Mouse (Mus musculus) midbrain, embryonic 16.5 days (tissue): Measurements from ENCODE around the gene Tnfaip8l1. TPM values are rescaled to one million over a fixed set of nuclear protein-coding genes. Genes with fewer than 3 reads are reported as not detected.

Source experiments
- ATAC-seq: fragments of 200-750 bp; cut with Nextera tagmentation; 2 replicates; pipeline ENCODE4 v1.8.0; 2017; ENCODE audit warnings: moderate TSS enrichment
- H3K27ac ChIP-seq: fragments of 300-500 bp; sonication (generic); 2 replicates; pipeline ENCODE4 v1.5.1; 2014; ENCODE audit warnings: mild to moderate bottlenecking, low read length, mixed read lengths
- H3K27me3 ChIP-seq: fragments of 300-500 bp; sonication (generic); 2 replicates; pipeline ENCODE4 v1.6.1; 2014; ENCODE audit warnings: low read depth, low read length, mixed read lengths; ENCODE audit not compliant: control insufficient read depth, insufficient read depth
- H3K36me3 ChIP-seq: fragments of 300-500 bp; sonication (generic); 2 replicates; pipeline ENCODE4 v1.6.1; 2014; ENCODE audit warnings: mild to moderate bottlenecking, low read length, moderate library complexity, mixed read lengths; ENCODE audit not compliant: control insufficient read depth, insufficient read depth
- H3K4me1 ChIP-seq: fragments of 300-500 bp; sonication (generic); 2 replicates; pipeline ENCODE4 v1.6.1; 2014; ENCODE audit warnings: mild to moderate bottlenecking, low read length, mixed read lengths; ENCODE audit not compliant: control insufficient read depth, insufficient read depth
- H3K4me2 ChIP-seq: fragments of 300-500 bp; sonication (generic); 2 replicates; pipeline ENCODE4 v1.6.1; 2014; ENCODE audit warnings: mild to moderate bottlenecking, low read length, mixed read lengths
- H3K4me3 ChIP-seq: fragments of 300-500 bp; sonication (generic); 2 replicates; pipeline ENCODE4 v1.5.1; 2014; ENCODE audit warnings: low read depth, mild to moderate bottlenecking, low read length, moderate library complexity, mixed read lengths
- H3K9ac ChIP-seq: fragments of 300-500 bp; sonication (generic); 2 replicates; pipeline ENCODE4 v1.6.1; 2014; ENCODE audit warnings: low read depth, low read length, mixed read lengths
- H3K9me3 ChIP-seq: fragments of 300-500 bp; sonication (generic); replicated peaks from 2 replicates; pipeline ENCODE4 v1.6.1; 2014; ENCODE audit warnings: mild to moderate bottlenecking, low read length, mixed read lengths; ENCODE audit not compliant: control insufficient read depth, poor library complexity, severe bottlenecking
- WGBS: fragments of 180-500 bp; shearing (Covaris S2); extraction: QIAGEN DNeasy Blood & Tissue Kit; methylation state at CpG from one replicate; pipeline ENCODE4 v1.1.7; 2014; 5-methylcytosine and 5-hydroxymethylcytosine counted together
- polyA plus RNA-seq: library from polyadenylated mRNA; unstranded; fragments of >200 nt; fragmentation: Nextera tagmentation; extraction: Ambion mirVana; gene quantifications from 2 replicates; pipeline ENCODE4 v1.2.1, GENCODE M21; 2015

Tnfaip8l1 gene
- polyA plus RNA-seq, 1 experiment from 2014 or later, result 10.8 TPM

DNA sequence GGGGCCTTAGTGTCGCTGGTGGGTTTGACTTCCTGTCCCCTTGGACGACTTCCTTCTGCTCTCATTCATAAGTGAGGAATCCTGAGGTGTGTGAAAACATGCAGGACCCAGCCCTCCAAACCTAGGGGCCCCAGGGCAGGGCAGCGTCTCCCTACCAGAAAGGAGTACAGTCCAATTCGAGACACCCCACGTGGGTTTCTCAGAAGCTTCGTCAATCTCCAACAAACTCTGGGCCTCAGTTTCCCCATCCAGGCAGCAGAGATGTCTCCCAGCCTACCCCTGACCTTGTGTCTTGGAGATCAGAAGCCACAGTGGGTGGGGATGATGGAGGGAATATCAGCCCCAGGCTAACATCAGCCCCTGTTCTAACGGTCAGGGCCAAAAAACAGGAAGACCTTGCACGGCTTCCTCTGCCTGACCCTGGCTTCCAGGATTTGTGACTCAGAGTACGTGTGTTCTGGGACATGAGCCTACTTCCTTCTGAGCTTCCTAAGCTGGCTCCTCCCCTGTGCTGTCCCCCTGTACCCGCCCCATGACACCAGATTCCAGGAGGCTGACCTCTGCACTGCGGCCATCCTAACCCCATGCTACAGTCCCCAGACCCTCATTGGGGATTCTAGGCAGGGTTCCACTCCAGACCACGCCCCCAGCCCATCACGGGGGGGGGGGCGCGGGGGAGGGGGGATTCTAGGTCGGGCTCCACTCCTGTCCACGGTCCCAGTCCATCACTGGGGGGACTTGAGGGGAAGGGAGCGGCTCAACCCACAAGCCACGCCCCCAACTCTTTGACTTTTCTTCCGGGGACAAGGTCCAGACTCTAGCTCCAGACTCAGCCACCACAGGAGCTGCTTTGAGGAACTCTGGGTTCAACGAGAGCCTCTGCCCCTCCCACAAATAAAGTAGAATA lies 28.6 kb upstream of the Tnfaip8l1 start:
- no peak for ATAC-seq
- Histone ChIP-seq H3K4me1 (peaks cover 20% of the 10 kb centered on the region), H3K27ac (no peak overlapping the region; the same call in 1 of the 2 replicates), H3K9me3 (no peaks in the 10 kb centered on the region), H3K9ac (no peak overlapping the region), H3K27me3 (no peaks in the 10 kb centered on the region), H3K4me3 (no peak overlapping the region), H3K36me3 (peaks cover 15% of the 10 kb centered on the region), H3K4me2 (peak overlapping the region; percentile 22; the same call in 1 of the 2 replicates)
- 17% methylated on average over 20 of the region's 21 CpGs for WGBS

DNA sequence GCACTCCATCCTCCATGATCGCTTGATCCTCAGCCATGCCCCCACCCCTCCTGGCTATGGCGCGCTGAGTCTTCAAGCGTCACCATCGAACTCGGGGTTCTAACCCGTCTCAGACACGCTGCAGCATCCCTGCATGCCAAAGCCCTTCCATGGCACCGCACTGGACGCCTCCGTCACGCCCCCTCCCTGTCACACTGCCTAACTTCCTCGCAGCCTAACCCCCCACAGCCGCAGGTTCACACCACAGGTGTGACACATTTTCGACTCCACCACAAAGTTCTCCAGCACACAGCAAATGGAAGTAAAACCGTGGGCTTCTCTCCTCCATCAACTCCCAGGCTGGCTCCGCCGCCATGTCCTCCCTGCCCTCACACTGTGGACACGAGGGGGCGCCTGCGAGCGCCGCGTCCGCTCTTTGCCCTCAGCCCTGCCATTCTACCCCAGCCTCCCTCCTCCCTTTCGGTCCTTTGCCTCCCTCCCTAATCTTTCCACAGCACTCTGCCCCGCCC lies 27.8 kb upstream of the Tnfaip8l1 start:
- no peak overlapping the region for H3K27ac ChIP-seq
- H3K9ac ChIP-seq, result no peak overlapping the region
- WGBS, result 3% methylated on average over 27 of the region's 27 CpGs
- no peak for ATAC-seq
- H3K36me3 ChIP-seq, result peaks cover 15% of the 10 kb centered on the region
- H3K27me3 ChIP-seq, result no peaks in the 10 kb centered on the region
- H3K9me3 ChIP-seq, result no peaks in the 10 kb centered on the region
- peak overlapping the region; percentile 22 for H3K4me2 ChIP-seq
- H3K4me1 ChIP-seq, result peaks cover 23% of the 10 kb centered on the region
- H3K4me3 ChIP-seq, result no peak overlapping the region

DNA sequence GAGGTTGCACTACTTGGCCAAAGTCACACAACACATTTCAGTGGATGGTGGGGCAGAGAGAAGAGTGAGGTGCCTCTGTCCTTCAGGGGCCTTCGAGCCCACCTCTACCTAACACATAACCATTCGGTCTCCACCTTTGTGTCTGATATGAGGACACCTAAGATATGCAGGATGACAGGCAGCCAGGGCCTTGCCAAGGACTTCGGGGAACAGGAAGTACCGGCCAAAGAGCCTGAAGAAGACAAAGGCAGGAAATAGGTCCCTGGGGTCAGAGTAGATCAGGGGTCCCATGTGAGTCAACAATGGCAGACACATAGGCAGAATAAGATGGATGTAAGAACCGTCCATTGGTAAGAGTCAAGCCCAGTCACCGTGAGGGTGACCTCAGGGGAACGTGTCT lies 25.7 kb upstream of the Tnfaip8l1 start:
- no peak for ATAC-seq
- WGBS, result 85% methylated on average over 7 of the region's 7 CpGs
- Histone ChIP-seq H3K9ac (no peak overlapping the region), H3K4me2 (no peak overlapping the region), H3K27ac (no peak overlapping the region), H3K9me3 (no peaks in the 10 kb centered on the region), H3K36me3 (no peaks in the 10 kb centered on the region; the same call in 1 of the 2 replicates), H3K27me3 (no peaks in the 10 kb centered on the region), H3K4me3 (no peak overlapping the region), H3K4me1 (peaks cover 29% of the 10 kb centered on the region)

GRCm38 (mm10) chr17:56137839-56138613 lies 24.3 kb upstream of the Tnfaip8l1 start:
- 16% methylated on average over 25 of the region's 25 CpGs for WGBS
- Histone ChIP-seq H3K4me2 (peak overlapping the region; percentile 73), H3K36me3 (no peaks in the 10 kb centered on the region), H3K9me3 (no peaks in the 10 kb centered on the region), H3K9ac (peak overlapping the region; percentile 90; the same call in 1 of the 2 replicates), H3K4me3 (peak overlapping the region; percentile 84), H3K4me1 (peaks cover 39% of the 10 kb centered on the region), H3K27ac (no peak overlapping the region), H3K27me3 (no peaks in the 10 kb centered on the region)
- ATAC-seq, result no peak

- ATAC-seq, result peak; percentile 37
- no peaks in the 10 kb centered on the region for H3K27me3 ChIP-seq
- peak overlapping the region; percentile 90 for H3K9ac ChIP-seq
- peak overlapping the region; percentile 73 for H3K4me2 ChIP-seq
- peak overlapping the region; percentile 84 for H3K4me3 ChIP-seq
- no peaks in the 10 kb centered on the region for H3K36me3 ChIP-seq
- H3K9me3 ChIP-seq, result no peaks in the 10 kb centered on the region
- H3K27ac ChIP-seq, result peak overlapping the region; percentile 78
- H3K4me1 ChIP-seq, result peaks cover 38% of the 10 kb centered on the region
- 4% methylated on average over 19 of the region's 21 CpGs for WGBS
These were observed 22.9 kb upstream of the Tnfaip8l1 start for GRCm38 (mm10) chr17:56139355-56139754.

DNA sequence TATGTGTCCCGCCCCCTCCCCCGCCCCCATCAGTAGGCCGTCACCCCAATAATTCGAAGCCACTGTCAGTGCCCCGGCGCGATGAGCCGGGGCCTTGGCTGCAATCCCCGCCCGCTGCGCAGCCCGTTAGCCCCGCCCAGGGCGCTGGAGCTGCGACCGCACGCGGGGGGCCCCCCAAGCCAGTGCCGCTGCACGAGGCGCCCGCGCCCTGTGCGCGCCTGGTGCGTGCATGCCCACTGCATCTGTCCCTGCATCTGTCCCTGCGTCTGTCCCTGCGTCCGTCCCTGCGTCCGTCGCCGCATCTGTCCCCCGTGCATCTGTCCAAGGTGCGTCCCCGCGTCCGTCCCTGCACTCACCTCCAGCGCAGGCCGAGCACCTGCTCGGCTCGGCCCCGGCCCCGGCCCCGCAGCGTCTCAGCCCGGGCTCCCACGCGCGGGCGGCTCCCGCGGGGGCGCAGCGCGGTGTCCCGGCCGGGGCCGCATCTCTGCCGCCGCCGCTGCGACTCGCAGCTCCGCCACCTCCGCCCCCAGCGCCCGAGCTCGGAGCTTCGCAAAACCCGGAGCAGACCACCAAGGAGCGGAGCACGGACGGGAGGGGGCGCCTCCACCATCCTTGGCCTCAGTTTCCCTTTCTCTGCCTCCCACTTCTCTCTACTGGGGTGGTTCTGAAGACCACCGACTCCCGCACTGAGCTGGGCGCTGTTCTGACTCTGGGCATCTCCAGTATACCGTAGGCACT lies 22.2 kb upstream of the Tnfaip8l1 start, which contains the start of gene Sema6b:
TSS of gene Sema6b (minus strand) at position 486 of the 738 bp plus-strand sequence.
- Histone ChIP-seq H3K4me3 (peak within 1 kb of the TSS; percentile 84), H3K9ac (peak within 1 kb of the TSS; percentile 90), H3K27me3 (no peaks in the 10 kb centered on the region), H3K4me1 (peaks cover 32% of the 10 kb centered on the region), H3K9me3 (no peaks in the 10 kb centered on the region), H3K27ac (peak within 1 kb of the TSS; percentile 78), H3K36me3 (no peaks in the 10 kb centered on the region), H3K4me2 (peak within 1 kb of the TSS; percentile 73)
- 1% methylated on average over 61 of the region's 79 CpGs for WGBS
- ATAC-seq, result peak; percentile 46

DNA sequence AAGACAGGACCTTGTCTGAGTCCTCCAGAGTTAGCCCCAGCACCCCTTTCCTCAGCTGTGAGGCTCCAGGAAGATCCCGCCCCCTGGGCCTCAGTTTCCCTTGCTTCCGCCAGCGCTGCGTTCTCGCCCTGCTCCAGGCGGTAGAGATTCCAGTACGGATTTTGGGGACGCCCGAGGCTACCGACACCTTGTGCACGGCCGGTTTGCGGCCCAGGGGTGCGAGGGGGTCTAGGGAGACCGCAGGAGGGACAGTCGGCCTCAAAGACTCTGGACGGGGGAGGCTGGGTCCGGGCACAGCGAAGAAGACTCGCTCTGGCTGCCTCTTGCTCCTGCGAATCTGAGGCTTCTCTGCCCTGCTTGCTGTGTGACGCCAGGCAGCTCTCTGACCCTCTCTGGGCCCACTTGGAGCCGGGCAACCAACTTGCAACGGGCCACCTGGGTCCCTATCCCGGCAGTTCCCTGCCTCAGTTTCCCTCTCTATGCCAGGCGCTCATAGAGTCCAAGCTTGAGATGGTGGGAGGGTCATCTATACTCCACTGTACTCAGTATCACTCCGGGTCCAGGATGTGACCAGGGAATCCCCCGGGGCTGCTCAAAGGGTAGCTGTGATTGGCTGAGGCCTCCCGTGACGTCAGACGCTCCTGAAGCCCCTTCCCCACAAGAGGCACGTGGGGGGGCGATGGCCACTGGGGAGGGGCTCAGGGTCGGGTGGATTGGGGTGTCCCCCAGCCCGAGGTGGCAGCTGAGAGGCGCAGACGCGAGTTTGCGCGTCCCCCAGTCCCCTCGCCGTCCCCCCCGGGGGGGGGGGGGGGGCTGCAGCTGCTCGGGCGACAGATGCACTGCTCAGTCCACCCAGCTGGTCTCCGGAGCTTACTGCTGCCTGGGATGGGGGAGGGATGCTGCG lies 20.3 kb upstream of the Tnfaip8l1 start:
- peak overlapping the region; percentile 52 for H3K4me3 ChIP-seq
- peaks cover 32% of the 10 kb centered on the region for H3K4me1 ChIP-seq
- no peaks in the 10 kb centered on the region for H3K36me3 ChIP-seq
- H3K4me2 ChIP-seq, result peak overlapping the region; percentile 86
- no peak overlapping the region for H3K27ac ChIP-seq
- ATAC-seq, result peak; percentile 37
- 2% methylated on average over 34 of the region's 47 CpGs for WGBS
- H3K9me3 ChIP-seq, result no peaks in the 10 kb centered on the region
- no peaks in the 10 kb centered on the region for H3K27me3 ChIP-seq
- peak overlapping the region; percentile 71 for H3K9ac ChIP-seq

- no peak overlapping the region for H3K4me2 ChIP-seq
- no peak for ATAC-seq
- no peak overlapping the region for H3K27ac ChIP-seq
- WGBS, result 80% methylated on average over 9 of the region's 9 CpGs
- no peaks in the 10 kb centered on the region for H3K36me3 ChIP-seq
- H3K4me1 ChIP-seq, result peaks cover 27% of the 10 kb centered on the region
- H3K4me3 ChIP-seq, result no peak overlapping the region
- no peaks in the 10 kb centered on the region for H3K9me3 ChIP-seq
- H3K9ac ChIP-seq, result no peak overlapping the region
- H3K27me3 ChIP-seq, result no peaks in the 10 kb centered on the region
These were observed 17.7 kb upstream of the Tnfaip8l1 start for GRCm38 (mm10) chr17:56144546-56144945.
